Mouse (Mus musculus) ovary, postnatal 10 days (tissue): ENCODE measurements around the gene Akr1b3.
"Not testable (repeated sequence)": the region's sequence is repeated elsewhere in the genome, so short reads cannot be mapped to it uniquely, and the experiment has no call there.

Experiments
- DNase-seq: peaks from one replicate; pipeline ENCODE4 v3.0.0; 2022; ENCODE audit warnings: low spot score

Gene Akr1b3

DNA sequence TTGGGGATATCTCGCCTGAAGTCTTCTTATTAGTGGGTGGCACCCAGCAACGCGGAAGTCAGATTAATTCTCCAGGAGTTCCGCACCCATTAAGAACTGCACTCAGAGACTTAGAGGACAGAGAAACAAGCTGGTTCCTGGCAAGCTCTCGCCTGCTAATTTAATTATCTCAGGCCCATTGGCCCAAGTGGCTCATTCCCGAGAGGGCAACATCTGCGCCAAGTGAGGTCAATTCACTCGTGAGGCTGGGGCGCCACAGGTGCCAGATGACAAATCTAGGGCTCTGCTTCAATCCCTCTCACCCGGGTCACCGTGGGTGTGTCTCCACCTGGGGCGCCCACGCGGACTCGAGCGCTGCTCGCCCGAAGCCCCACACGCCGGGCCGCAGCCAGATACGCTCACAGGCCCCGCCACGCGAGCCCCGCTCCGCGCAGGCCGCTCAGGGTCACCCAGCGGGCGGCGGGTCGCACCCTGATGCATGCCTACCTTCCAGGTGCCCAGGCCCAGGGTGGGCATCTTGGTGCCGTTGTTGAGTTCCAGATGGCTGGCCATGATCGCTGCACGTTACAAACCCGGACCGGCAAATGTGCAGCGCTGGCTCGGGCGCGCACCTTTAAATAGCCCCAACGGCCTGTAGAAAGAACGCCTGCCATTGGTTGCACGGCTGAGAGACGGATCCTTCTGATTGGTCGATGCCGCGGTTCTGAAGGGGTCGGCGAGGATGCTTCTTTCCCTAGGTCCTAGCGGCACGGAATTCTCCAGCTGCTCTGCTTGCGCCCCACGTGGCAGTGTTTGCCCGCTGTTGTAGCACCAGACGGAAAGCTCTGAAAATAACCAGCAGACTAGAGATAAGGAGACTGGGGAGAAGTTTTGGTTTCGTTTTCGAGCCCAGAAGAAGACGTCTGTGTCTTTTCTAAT, at the start of gene Akr1b3:
Gene Akr1b3 (minus strand): TSS at position 625 of the 918 bp plus-strand sequence.
- peak; percentile 50 for DNase-seq

DNA sequence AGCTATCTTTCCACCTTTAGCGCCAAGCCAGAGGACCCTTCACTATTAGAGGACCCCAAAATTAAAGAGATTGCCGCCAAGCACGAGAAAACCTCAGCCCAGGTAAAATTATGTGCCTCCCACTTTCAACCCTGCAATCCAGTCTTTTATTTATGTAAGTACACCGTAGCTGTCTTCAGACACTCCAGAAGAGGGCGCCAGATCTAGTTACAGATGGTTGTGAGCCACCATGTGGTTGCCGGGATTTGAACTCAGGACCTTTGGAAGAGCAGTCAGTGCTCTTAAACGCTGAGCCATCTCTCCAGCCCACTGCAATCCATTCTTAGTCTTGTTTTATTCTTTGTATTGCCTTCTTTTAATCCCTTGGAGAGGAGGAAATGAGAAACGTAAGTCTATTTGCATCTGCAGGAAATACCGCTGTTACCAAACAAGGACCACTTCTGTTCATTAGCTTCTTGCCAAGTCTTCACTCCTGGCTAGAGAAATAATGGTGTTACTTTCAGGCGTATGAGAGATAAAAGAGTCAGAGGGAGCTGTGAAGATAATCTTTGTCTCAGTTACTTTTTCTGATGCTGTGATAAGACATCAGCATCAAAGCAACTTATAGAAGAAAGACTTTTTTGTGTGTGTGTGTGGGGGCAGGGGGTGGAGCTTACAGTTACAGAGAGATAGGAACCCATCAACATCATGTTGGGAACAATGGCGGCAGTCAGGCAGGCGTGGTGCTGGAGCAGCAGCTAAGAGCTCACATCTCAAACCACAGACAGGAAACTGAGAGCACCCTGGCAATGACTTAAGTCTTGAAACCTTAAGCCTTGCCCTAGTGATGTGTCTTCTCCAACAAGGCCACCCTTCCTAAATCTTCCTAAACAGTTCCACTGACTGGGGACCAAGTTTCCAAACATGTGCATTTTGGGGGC, 47.2 kb upstream of the Akr1b3 start:
- no peak for DNase-seq

DNA sequence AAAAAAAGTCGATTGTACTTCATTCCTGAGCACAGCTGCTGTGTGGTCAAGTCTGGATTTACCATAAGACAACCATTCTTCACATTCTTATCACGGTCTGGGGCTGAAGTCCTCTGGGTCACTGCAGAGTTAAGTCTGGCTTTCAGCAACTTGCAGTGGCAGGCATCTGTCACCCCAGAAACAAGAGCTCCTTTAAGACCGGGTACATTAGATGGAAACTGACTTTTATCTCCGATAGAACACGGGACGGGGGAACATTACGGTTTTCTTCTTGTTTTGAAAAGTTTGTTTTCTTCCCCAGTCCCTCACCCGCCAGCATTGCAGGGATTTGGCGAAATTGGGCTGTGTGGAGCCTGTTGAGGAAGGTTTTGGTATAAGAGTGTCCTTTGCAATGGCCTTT, 38.6 kb upstream of the Akr1b3 start:
- no peak for DNase-seq

DNA sequence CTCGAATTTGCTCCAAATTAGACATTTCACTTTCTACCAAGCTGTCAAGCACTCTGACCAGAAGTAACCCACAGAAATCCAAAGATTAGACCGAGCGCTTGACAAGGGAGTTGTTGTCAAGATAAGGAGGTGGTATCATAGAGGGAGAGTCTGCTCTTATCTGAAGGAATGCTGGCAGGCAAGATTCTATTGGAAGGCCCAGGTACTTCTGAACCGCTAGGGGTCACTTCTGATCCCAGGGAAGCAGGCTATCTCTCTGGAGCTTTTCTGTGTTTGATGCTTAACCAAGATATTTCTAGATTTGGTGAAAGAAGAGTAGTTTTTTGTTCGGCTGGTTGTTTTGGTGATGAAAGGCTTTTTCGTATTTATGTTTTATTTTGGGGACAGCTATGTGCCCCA, 38.1 kb upstream of the Akr1b3 start:
- no peak for DNase-seq

DNA sequence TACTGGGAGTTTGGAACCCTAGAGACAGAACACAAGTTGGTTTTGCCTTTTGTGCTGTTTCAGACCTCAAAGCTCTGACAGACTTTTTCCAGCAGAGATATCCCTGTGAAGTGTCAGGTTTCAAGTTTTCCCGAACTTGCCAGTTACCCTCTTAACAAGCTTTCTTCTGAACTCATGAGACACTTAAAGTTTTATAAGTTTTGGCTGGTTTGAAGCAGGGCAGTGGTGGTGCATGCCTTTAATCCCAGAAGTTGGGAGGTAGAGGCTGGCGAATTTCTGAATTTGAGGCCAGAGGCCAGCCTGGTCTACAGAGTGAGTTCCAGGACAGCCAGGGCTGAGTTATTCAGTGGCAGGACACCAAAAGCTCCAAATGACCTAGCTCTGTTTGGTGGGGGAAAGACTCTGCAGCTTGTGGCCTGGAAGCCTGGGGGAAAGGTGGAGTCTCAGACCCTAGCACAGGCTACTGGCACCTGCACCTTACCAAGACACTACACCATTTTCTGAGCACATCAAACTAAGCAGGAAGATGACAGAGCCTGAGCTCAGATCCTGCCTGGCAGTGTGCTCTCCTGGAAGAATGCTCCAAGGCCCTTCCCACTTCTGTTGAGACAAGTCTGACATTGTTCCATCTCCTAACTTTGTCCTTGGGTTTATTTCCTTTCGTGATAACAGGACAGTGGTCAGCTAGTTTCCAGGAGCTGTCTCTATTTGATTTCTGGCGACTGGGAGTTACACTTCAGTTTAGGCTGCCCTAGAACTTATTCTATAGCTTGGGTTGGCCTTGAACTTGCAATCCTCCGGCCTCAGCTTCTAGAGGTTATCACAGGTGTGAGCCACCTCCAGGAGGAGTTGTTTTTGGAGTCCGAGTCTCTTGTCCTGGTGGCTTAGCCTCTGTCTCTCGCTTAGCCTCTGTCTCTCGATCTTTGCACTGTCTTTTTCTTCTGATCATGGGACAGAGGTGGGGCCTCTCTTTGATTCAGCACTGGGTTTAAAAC, 37.4 kb upstream of the Akr1b3 start:
- no peak for DNase-seq

DNA sequence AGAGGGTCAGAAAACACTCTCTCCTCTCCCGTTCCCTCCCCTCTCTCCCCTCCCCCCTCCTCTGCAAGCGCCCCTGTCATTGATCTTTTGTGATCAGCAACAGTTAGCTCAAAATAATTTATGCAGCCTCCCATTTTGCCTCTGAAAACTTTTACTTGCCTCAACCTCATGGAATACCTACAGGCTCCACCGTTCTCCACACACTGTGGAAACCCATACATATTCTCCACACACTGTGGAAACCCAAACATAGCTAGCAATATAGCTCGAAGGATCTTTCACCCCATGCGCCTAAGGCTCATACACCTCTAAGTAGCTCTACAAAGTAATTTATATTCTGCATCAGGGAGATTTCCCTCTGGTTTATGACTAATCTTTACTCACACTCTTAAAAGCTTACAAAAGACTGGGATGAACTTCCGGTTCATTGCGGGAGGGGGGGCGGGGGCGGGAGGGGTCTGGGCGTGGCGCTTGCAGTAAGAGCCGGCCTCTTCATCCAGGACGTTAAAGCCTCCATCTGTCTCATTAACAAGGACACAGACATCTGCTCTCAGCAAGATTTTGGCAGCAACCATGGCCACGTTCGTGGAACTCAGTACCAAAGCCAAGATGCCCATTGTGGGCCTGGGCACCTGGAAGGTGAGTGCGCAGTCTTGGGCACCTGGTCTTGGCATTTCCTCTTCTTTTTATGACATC, 36.5 kb upstream of the Akr1b3 start, which contains the start of gene Akr1b8:
Gene Akr1b8 (plus strand): TSS at position 462 of the 696 bp plus-strand sequence.
- DNase-seq, result peak; percentile 2

DNA sequence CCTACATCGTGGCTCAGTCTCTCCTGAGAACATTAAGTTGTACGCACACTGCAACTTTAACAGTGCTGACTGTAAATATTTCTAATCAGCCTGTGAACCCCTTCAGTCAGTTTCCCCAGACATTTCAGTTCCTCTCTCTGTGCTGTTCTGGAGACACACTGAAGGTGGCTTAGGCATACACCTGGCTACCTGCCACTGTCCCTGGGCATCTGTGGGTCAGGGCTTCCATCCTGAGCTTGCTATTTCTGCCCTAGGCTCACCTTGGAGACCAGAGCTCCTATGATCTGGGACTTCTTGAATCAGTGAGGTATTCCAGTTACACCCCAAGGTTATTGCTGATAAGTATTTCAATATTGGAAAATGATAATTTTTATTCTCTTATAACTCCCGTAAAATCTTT, 35.1 kb upstream of the Akr1b3 start:
- DNase-seq, result no peak

DNA sequence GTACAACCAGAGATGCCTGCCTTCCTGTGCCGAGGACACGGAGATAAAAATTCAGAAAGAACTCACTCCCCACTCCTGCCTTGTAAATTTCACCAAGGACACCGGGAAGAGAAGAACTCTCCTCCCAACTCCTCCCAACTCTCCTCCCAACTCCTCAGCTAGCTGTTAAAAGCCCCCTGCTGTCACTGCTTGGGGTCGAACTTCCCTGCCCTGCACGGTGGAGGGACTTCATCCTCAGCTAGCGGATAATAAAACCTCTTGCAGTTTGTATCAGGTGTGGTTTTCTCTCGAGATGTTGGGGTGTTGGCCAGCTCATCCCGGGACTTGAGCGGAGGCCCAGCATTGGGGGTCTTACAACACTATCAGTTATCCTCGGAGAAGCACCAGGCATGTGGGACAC, 34.2 kb upstream of the Akr1b3 start:
- DNase-seq, result not testable (repeated sequence)

DNA sequence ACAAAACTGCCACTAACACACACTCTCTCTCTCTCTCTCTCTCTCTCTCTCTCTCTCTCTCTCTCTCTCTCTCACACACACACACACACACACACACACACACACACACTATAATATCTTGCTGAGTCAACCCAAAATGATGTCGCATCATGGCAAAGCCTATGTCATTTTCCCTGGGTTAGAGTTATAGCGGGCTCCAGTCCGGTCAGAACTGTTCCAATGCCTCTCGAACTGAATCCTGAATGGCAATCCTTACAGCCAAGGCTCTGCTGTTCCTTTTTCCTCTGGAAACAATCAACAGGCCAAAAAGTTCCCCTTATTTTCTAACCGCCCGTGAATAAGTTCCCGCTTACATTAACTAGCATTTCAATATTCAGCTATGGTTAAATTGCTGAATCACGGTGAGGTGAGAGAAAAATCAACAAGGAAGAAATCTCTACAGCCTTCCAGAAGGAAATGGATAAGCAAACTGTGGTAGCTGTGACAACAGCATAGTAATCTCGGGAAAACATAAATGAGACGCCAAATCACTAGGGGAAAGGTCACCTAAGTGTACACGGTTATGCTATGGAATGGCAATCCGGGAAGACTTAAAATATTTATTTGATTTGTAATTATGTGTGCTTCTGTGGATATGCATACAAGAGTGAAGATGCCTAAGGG, 32.9 kb upstream of the Akr1b3 start:
- no peak for DNase-seq

DNA sequence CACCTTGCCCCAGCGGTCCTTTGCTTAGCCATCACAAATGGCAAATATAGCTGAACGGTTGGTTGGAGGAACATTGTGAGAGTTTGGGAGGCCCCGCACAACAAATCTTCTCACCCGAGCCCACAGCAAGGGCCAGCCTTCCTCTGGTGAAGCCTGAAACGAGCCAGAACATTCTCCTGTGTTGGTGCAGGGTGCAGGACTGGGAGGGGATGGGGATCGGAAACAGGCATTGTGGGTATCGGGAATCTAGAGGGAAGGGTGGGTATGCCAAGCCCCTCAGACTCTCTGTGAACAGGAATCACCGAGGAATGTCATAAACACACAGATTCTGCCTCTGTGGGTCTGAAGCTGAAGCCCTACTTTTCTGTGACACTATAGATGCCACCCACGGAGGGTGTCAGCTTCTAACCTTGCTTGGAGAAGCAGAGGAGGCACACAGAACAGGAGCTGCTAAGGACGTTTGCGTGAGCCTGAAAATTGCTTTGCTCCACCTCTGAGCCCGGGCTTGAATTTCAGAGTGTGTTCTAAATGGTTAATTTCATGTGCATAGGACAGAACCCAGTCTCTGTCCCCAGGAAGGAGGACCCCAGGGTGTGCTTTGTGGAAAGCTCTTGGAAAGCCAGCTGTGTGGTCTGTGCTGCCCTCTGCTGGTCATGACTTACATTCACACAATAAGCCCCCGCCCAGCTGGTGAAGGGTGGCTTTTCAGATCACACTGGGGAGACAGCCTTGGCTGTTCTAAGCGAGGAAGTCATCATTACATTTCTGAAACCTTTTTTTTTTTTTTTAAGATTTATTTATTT, 29.0 kb upstream of the Akr1b3 start:
- peak; percentile 33 for DNase-seq

DNA sequence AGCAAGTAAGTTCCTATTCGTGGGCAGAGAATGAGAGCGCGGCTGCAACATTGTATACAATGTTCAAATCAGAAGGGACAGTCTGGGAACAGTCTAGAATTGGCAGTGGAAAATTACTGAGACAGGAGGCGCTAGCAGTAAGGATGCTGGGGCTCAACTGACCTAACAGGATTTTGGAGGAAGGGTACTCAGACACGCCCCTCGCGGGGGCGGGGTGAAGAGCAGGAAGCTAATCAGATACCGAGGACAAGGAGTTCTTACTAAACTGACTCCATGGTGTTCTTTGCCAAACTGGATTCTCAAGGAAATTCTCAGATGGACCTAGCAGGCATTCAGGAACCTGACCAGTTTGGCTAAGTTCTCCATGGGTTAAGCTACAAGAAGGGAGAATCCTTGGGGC, 27.7 kb upstream of the Akr1b3 start:
- no peak for DNase-seq

DNA sequence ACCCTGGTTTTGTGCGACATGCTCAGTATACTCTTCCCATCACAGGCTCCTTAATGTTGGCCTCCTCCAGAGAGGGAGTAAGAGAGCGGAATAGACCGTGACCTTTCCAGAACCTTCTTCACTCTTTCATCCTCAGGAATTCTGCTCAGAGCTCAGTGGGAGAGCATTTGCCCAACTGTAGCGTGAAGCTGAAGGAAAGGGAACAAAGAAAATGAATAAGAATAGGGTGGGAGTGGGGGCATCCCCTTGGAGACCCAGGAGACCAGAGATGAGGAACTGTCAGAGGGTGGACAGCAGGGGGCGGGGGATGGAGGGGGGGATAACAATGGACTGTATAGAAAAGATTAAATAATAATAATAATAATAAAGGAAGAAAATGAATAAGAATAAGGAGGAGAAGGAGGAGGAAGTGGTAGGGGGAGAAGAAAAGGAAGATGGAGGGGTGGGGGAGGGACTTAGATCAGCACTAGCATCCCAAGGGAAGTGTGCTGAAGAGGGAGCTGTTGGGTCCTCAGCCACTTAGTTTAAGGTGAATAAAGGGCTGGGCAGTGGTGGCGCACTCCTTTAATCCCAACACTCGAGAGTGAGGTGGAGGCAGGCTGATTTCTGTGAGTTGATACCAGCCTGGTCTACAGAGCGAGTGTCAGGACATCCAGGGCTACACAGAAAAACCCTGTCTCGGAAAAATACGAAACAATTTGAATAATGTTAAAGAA, 27.0 kb upstream of the Akr1b3 start:
- DNase-seq, result no peak

DNA sequence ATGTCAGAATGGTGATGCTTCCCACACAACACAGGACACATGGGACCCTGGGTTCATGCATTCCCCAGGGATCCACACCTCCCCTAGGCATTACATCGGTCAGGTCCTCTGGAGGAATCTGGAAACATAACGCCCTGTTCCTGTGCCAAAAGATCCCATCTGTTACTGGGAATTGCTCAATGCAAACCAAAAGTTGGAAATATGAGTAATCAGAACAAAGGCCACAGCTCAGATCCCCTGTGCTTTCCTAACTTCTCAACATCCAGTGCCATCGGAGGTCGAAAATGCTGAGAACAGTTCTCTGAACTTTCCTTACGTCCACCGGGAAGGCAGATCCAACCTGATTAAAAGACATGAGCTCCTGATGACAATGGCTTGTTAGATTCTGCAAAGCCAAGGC, 26.1 kb upstream of the Akr1b3 start:
- DNase-seq, result no peak

DNA sequence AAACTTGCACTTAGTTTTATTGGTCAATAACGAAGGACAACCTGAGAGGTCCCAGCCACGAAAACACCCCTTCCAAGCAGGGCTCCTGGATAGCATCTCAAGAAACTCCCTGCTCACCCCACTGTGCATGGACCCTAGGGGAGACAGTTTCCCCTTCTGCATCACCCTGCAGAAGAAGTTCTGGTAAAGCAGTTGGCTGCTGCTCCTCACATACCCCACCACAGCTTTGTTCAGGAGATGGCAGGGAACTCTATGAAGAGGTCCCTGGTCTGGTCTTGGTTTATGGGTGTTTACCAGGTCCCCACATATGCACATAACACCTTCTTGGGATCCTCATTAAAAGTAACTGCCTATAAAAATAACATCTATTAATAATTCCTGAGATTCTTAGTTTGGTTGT, 25.2 kb upstream of the Akr1b3 start:
- DNase-seq, result no peak

DNA sequence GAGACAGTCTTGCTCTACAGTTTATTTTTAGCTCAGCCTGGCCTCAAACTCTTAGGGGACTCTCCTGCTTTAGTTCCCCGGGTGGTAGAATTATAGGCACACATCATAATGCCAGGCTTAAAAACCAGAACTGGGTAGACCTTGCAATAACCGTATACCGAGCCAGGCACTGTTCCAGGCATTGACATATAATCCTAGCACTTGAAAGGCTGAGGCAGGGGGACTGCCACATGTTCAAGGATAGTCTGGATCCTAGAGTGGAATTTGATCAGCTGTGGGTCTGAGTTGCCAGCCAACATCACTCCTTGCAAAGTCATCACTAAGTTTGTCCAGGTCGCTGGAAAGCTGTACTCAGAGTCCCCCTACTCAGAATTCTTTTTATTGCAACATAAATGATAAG, 24.7 kb upstream of the Akr1b3 start:
- no peak for DNase-seq

DNA sequence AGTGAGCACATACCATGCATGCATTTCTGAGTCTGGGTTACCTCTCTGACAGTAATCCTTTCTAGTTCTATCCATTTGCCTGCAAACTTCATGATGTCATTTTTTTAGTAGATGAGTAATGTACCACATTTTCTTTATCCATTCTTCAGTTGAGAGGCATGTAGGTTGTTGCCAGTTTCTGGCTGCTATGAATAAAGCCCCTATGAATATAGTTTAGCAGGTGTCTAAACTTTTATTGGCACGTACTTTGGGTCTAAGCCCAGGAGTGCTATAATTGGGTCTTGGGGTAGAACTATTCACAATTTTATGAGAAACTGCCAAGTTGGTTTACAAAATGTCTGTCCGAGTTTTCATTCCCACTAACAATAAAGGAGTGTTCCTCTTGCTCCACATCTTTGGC, 20.5 kb upstream of the Akr1b3 start:
- no peak for DNase-seq

DNA sequence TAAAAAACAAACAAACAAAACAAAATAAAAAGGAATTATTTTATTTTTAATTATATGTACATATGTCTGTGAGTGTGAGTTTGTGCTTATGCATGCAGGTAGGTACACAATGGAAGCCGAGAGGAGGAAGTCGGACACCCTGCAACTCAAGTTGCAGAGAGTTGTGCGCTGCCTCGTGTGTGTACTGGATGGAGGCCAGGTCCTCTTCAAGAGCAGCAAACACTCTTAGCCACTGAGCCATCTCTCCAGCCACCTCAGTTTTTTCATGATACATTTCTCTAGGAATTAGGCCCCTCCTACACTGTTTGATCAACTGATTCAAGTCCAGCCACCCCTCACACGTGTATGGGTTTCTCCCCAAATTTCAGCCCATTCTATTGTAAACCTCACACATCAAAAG, 17.4 kb upstream of the Akr1b3 start:
- DNase-seq, result no peak

DNA sequence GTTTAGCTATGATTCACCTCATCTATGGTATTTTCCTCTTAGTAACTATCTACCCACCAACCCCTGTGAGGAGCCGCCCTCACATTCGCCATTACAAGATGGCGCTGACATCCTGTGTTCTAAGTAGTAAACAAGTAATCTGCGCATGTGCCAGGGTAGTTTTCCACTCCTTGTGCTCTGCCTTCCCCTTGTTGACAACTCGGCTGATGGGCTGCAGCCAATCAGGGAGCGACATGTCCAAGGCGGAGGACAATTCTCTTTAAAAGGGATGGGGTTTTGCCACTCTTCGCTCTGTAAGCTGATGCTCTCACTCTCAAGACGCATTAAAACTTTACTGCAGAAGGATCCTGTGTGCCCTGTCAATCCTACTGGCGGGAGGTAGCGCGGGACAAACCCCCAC, 14.5 kb upstream of the Akr1b3 start:
- not testable (repeated sequence) for DNase-seq

DNA sequence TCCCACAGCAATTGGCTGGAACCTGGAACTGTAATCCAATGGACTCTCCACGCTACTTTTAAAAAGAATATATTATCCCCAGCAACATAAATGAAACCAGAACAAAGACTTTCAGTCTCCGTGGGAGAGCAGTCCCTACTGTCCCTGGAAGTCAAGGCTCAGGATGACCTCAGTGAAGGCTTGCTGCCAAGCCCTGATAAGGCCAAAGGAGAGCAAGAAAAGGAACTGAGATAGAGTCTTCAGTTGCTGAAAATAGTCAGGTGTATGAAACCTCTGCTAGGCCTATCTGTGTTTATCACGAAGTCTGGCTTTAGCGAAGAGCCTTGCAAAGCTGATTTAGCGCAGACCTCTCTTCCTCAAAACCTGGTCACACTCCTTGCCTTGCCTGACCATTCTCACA, 14.1 kb upstream of the Akr1b3 start:
- no peak for DNase-seq
